Mouse (Mus musculus) liver, adult 2 months (tissue): Measurements from ENCODE around the gene Myog.

Experiments used
- CTCF ChIP-seq: fragments of 200-500 bp; IDR thresholded peaks from 2 replicates; pipeline ENCODE4 v1.5.1; 2011; ENCODE audit warnings: low read depth, low read length, control low read depth
- POLR2A ChIP-seq: fragments of 200-500 bp; IDR thresholded peaks from 2 replicates; pipeline ENCODE4 v1.6.1; 2011; ENCODE audit warnings: low read length, control low read depth; ENCODE audit not compliant: insufficient read depth; ENCODE audit errors: extremely low read depth

DNA sequence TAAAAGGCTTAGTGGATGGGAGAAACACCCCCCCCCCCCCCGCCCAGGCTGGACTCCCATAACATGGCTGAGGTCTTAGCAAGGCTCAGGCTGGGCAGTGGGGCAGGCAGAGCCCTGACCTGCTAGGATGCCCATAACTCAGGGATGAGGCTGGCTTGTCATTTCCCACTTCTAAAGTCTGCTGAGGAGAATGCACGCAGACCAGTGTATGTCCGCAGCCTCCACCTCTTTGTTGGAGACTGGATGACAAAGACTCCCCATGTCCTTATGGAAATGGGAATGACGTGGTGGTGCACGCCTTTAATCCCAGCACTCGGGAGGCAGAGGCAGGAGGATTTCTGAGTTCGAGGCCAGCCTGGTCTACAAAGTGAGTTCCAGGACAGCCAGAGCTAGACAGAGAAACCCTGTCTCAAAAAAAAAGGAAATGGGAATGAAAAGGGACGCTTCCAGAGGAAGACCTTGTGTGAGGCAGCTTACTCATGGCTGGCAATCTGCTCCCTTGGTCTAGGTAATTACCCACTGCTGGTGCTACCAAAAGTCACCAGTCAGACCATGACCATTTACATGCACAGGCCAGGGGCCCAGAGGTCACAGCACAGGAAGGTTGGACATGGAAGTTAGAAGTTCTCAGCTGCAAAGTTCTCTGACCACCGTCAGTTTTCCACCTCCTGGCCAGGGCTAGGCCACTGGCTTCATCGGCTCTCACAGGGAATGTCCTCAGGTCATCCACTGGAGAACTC lies 43.8 kb downstream of the Myog start:
- TF ChIP-seq CTCF (no peak), POLR2A (no peak)
